In the genomic region with DNA sequence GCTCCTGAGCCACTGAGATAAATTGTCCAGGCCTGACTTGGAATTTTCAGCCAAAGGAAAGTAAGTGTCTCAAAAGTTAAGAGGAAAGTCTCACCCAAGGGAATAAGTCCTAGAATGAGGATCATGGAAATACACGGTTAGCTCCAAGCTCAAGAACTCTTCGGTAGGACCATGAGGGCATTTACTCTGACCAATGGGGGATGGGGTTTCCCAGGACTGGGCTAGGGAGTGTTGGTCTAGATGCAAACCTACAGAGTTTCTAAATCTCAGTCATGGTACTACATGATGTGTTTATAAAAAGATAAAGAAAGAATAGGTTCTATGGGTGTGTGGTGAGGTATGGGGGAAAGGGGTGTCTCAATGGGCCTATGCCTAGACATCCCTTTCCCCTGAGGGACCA, we compare ENCODE assay signal across 10 mouse cellular contexts. TPM values are rescaled to one million over a fixed set of nuclear protein-coding genes. Genes with fewer than 3 reads are reported as not detected.
A peak's percentile ranks its signal among the peaks of the same experiment; 100 is the strongest.
DNase-seq lines count a peak whose midpoint lies in the region; ATAC-seq and TF ChIP-seq lines count a peak whose summit lies in the region.
"Not testable (repeated sequence)": the region's sequence is repeated elsewhere in the genome, so short reads cannot be mapped to it uniquely, and the experiment has no call there.
"Had no signal": no experiment of that assay in that cellular context is flagged by ENCODE, and none has a peak within 500 bp of the region (broad histone marks: within the 10 kb centered on the region; RNA-seq: fewer than 3 reads in every experiment).

No protein-coding gene starts in this region.

- not testable (repeated sequence) for H3K27me3 ChIP-seq in embryonic facial prominence, embryonic 11.5 days (ENCODE audit: control insufficient read depth, insufficient read depth, low read length); forebrain, embryonic 13.5 days; hindbrain, embryonic 12.5 days; intestine, postnatal 0 days (replicated peaks; ENCODE audit: control insufficient read depth, insufficient read depth, low read length); limb, embryonic 12.5 days; lung, embryonic 15.5 days; midbrain, embryonic 14.5 days (ENCODE audit: control insufficient read depth, insufficient read depth, low read length); stomach, embryonic 15.5 days (replicated peaks)

- H3K4me3 ChIP-seq in embryonic facial prominence, embryonic 11.5 days (ENCODE audit: low read depth, low read length); forebrain, embryonic 13.5 days; hindbrain, embryonic 12.5 days; intestine, postnatal 0 days (ENCODE audit: low read depth, low read length); limb, embryonic 12.5 days (replicated peaks); lung, embryonic 15.5 days; midbrain, embryonic 14.5 days (replicated peaks; ENCODE audit: low read depth, low read length); stomach, embryonic 15.5 days (replicated peaks): not testable (repeated sequence)

- not testable (repeated sequence) for H3K36me3 ChIP-seq in embryonic facial prominence, embryonic 11.5 days (replicated peaks; ENCODE audit: control insufficient read depth, insufficient read depth, low read depth, low read length); forebrain, embryonic 13.5 days (ENCODE audit: poor library complexity, severe bottlenecking); hindbrain, embryonic 12.5 days; intestine, postnatal 0 days (ENCODE audit: control insufficient read depth, insufficient read depth); limb, embryonic 12.5 days; lung, embryonic 15.5 days; midbrain, embryonic 14.5 days (ENCODE audit: control insufficient read depth, insufficient read depth, low read length); stomach, embryonic 15.5 days

- H3K4me1 ChIP-seq in embryonic facial prominence, embryonic 11.5 days (ENCODE audit: control insufficient read depth, insufficient read depth, low read length); forebrain, embryonic 13.5 days; hindbrain, embryonic 12.5 days; intestine, postnatal 0 days (replicated peaks; ENCODE audit: control insufficient read depth, insufficient read depth, low read length); limb, embryonic 12.5 days (replicated peaks); lung, embryonic 15.5 days; midbrain, embryonic 14.5 days (ENCODE audit: control insufficient read depth, insufficient read depth, low read length); stomach, embryonic 15.5 days: not testable (repeated sequence)

- not testable (repeated sequence) for H3K27ac ChIP-seq in embryonic facial prominence, embryonic 11.5 days (replicated peaks; ENCODE audit: low read depth, low read length); forebrain, embryonic 13.5 days; hindbrain, embryonic 12.5 days; intestine, postnatal 0 days (ENCODE audit: low read depth, low read length); limb, embryonic 12.5 days; lung, embryonic 15.5 days; midbrain, embryonic 14.5 days (replicated peaks; ENCODE audit: low read depth, low read length); stomach, embryonic 15.5 days

- H3K9ac ChIP-seq in embryonic facial prominence, embryonic 11.5 days (replicated peaks; ENCODE audit: low read length); forebrain, embryonic 13.5 days; hindbrain, embryonic 12.5 days; intestine, postnatal 0 days (ENCODE audit: low read depth, low read length); limb, embryonic 12.5 days (replicated peaks); lung, embryonic 15.5 days; midbrain, embryonic 14.5 days (replicated peaks; ENCODE audit: low read length); stomach, embryonic 15.5 days: not testable (repeated sequence)

- TF ChIP-seq CTCF in intestine, postnatal 0 days (IDR thresholded peaks at IDR 0.05; ENCODE audit: low read depth): not testable (repeated sequence)

- 0 out of 2 replicates have a peak, but pooled peaks have one; percentile 12 for ATAC-seq in embryonic facial prominence, embryonic 11.5 days (replicated peaks; ENCODE audit: insufficient number of reproducible peaks, low FRiP score, low TSS enrichment, low read depth)
- ATAC-seq in forebrain, embryonic 13.5 days: peak; percentile 43; the same call in 1 of the 2 replicates
- ATAC-seq in hindbrain, embryonic 12.5 days (ENCODE audit: low FRiP score): peak; percentile 44; the same call in 1 of the 2 replicates
- 0 out of 2 replicates have a peak, but pooled peaks have one; percentile 9 for ATAC-seq in intestine, postnatal 0 days
- peak; percentile 79 for ATAC-seq in limb, embryonic 12.5 days (ENCODE audit: insufficient number of reproducible peaks, insufficient read depth, low FRiP score, low TSS enrichment, low read depth)
- ATAC-seq in lung, embryonic 15.5 days (ENCODE audit: borderline replicate concordance, extremely low read depth, low FRiP score, low TSS enrichment): peak; percentile 36; the same call in 1 of the 2 replicates
- ATAC-seq in midbrain, embryonic 14.5 days (ENCODE audit: low FRiP score, low TSS enrichment): peak; percentile 34; the same call in 1 of the 2 replicates
- ATAC-seq in stomach, embryonic 15.5 days (ENCODE audit: insufficient read depth, low FRiP score, low read depth): peak; percentile 37; the same call in 1 of the 2 replicates

- H3K9me3 ChIP-seq in embryonic facial prominence, embryonic 11.5 days (replicated peaks; ENCODE audit: control insufficient read depth, low read length); forebrain, embryonic 13.5 days (replicated peaks); hindbrain, embryonic 12.5 days (replicated peaks); intestine, postnatal 0 days (ENCODE audit: control insufficient read depth); limb, embryonic 12.5 days; lung, embryonic 15.5 days; midbrain, embryonic 14.5 days (ENCODE audit: control insufficient read depth, low read length); stomach, embryonic 15.5 days: not testable (repeated sequence)

- no CpG with 5 or more reads among the region's 2 CpGs for WGBS in embryonic facial prominence, embryonic 11.5 days
- WGBS in forebrain, embryonic 13.5 days: no CpG with 5 or more reads among the region's 2 CpGs
- no CpG with 5 or more reads among the region's 2 CpGs for WGBS in hindbrain, embryonic 12.5 days
- WGBS in intestine, postnatal 0 days: no CpG with 5 or more reads among the region's 2 CpGs
- no CpG with 5 or more reads among the region's 2 CpGs for WGBS in limb, embryonic 12.5 days
- WGBS in lung, embryonic 15.5 days: no CpG with 5 or more reads among the region's 2 CpGs
- WGBS in midbrain, embryonic 14.5 days: no CpG with 5 or more reads among the region's 2 CpGs
- whole genome bisulfite sequencing in stomach, embryonic 15.5 days: no CpG with 5 or more reads among the region's 2 CpGs

- DNase-seq in embryonic facial prominence, embryonic 11.5 days (ENCODE audit: low spot score); midbrain, embryonic 14.5 days: not testable (repeated sequence)

- not testable (repeated sequence) for H3K4me2 ChIP-seq in embryonic facial prominence, embryonic 11.5 days (ENCODE audit: low read depth, low read length); forebrain, embryonic 13.5 days; hindbrain, embryonic 12.5 days (replicated peaks); intestine, postnatal 0 days (replicated peaks; ENCODE audit: low read depth); limb, embryonic 12.5 days; lung, embryonic 15.5 days; midbrain, embryonic 14.5 days (ENCODE audit: low read length); stomach, embryonic 15.5 days

RNA-seq across cellular contexts. Expression of a gene that starts 38.9 kb away (rescaled TPM):
- 2.1 and 2.8 TPM in 2 replicates for polyA plus RNA-seq in embryonic facial prominence, embryonic 11.5 days (2014; fragmentation: Nextera tagmentation; extraction: Ambion mirVana)
- 0.87 and 1.4 TPM in 2 replicates for polyA plus RNA-seq in forebrain, embryonic 13.5 days (2015; fragmentation: Nextera tagmentation; extraction: Ambion mirVana)
- polyA plus RNA-seq in hindbrain, embryonic 12.5 days (2016; fragmentation: Nextera tagmentation; extraction: Ambion mirVana): 2.0 and 3.2 TPM in 2 replicates
- 4.9 and 6.8 TPM in 2 replicates for polyA plus RNA-seq in intestine, postnatal 0 days (2015; fragmentation: Nextera tagmentation; extraction: Ambion mirVana)
- polyA plus RNA-seq in limb, embryonic 12.5 days (2016; fragmentation: Nextera tagmentation; extraction: Ambion mirVana): 3.0 and 3.9 TPM in 2 replicates
- 1.7 and 1.8 TPM in 2 replicates for polyA plus RNA-seq in lung, embryonic 15.5 days (2015; fragmentation: Nextera tagmentation; extraction: Ambion mirVana)
- 2.7 and 3.4 TPM in 2 replicates for polyA plus RNA-seq in midbrain, embryonic 14.5 days (2014; fragmentation: Nextera tagmentation; extraction: Ambion mirVana)
- polyA plus RNA-seq in stomach, embryonic 15.5 days (2015; fragmentation: Nextera tagmentation; extraction: Ambion mirVana): 1.7 and 2.5 TPM in 2 replicates
- polyA plus RNA-seq: adrenal gland, adult 2 months; liver, adult 2 months had no signal

Comparison
In these comparisons a context has a peak if more than half of its experiments do, and no peak if none do; other contexts are left out.
1. ATAC-seq: peak in every context shown above with its lines; median percentile 79 in limb, embryonic 12.5 days; 44 in hindbrain, embryonic 12.5 days; 43 in forebrain, embryonic 13.5 days; 37 in stomach, embryonic 15.5 days; 36 in lung, embryonic 15.5 days; 34 in midbrain, embryonic 14.5 days; 12 in embryonic facial prominence, embryonic 11.5 days; 9 in intestine, postnatal 0 days.